10 mouse cellular contexts compared by ENCODE assay signal in the genomic region with DNA sequence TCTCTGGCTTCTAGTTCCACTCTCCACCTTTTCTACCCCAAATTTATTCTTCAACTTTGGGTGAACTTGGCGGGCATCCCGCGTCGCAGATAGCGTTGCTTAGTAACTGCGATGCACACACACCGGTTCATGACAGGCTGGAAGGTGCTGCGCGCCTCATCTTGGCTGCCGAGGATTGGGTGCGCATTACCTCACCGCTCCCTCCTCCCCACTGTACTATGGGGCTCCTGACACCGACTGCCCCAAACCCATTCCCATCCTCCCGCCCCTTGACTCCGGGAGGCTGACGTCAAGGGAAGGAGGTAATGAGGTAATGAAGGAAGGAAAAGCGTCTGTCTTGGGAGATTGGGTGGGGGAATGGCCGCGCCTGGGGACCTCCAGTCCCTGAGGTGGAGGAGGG. TPM values are rescaled to one million over a fixed set of nuclear protein-coding genes. Genes with fewer than 3 reads are reported as not detected.
DNase-seq lines count a peak whose midpoint lies in the region; ATAC-seq and TF ChIP-seq lines count a peak whose summit lies in the region.
"Had no signal": no experiment of that assay in that cellular context is flagged by ENCODE, and none has a peak within 500 bp of the region (broad histone marks: within the 10 kb centered on the region; RNA-seq: fewer than 3 reads in every experiment).

No protein-coding gene starts in this region.

- H3K9ac ChIP-seq in lung, embryonic 14.5 days: no peak overlapping the region
- H3K9ac ChIP-seq in forebrain, embryonic 11.5 days (ENCODE audit: low read length): no peak overlapping the region
- no peak overlapping the region for H3K9ac ChIP-seq in midbrain, embryonic 12.5 days (replicated peaks)
- H3K9ac ChIP-seq: limb, embryonic 15.5 days had no signal

- H3K27me3 ChIP-seq in lung, embryonic 14.5 days (ENCODE audit: insufficient read depth, low read length): peaks cover 85% of the 10 kb centered on the region
- peaks cover 77% of the 10 kb centered on the region for H3K27me3 ChIP-seq in forebrain, embryonic 11.5 days (ENCODE audit: control insufficient read depth, insufficient read depth, low read length)
- H3K27me3 ChIP-seq in midbrain, embryonic 12.5 days: peaks cover 98% of the 10 kb centered on the region

- no peaks in the 10 kb centered on the region for H3K36me3 ChIP-seq in lung, embryonic 14.5 days (ENCODE audit: insufficient read depth)
- no peaks in the 10 kb centered on the region for H3K36me3 ChIP-seq in forebrain, embryonic 11.5 days (ENCODE audit: control insufficient read depth, insufficient read depth, low read length)
- H3K36me3 ChIP-seq in midbrain, embryonic 12.5 days: no peaks in the 10 kb centered on the region
- H3K36me3 ChIP-seq: limb, embryonic 15.5 days had no signal

- no peaks in the 10 kb centered on the region for H3K4me1 ChIP-seq in lung, embryonic 14.5 days (ENCODE audit: insufficient read depth)
- no peaks in the 10 kb centered on the region; the same call in 1 of the 2 replicates for H3K4me1 ChIP-seq in forebrain, embryonic 11.5 days (replicated peaks; ENCODE audit: control insufficient read depth, insufficient read depth, low read length)
- 0 out of 2 replicates have a peak, but pooled peaks cover 11% of the 10 kb centered on the region for H3K4me1 ChIP-seq in midbrain, embryonic 12.5 days

- no peak for TF ChIP-seq CTCF in lung, embryonic 14.5 days (IDR thresholded peaks at IDR 0.05; ENCODE audit: low read depth)

- peak; percentile 73 for DNase-seq in lung, embryonic 14.5 days
- DNase-seq in lung, postnatal 10 days: no peak
- no peak for DNase-seq in forebrain, embryonic 11.5 days (ENCODE audit: low spot score)
- peak; percentile 58 for DNase-seq in heart, postnatal 25 days (ENCODE audit: low spot score)
- no peak for DNase-seq in cerebellum, postnatal 25 days
- no peak for DNase-seq in gastrocnemius, postnatal 10 days
- no peak for DNase-seq in left cerebral cortex, postnatal 25 days (ENCODE audit: low spot score in 2 of 2)

- no peak overlapping the region for H3K4me3 ChIP-seq in lung, embryonic 14.5 days (ENCODE audit: low read depth, low read length)
- H3K4me3 ChIP-seq in forebrain, embryonic 11.5 days (ENCODE audit: low read depth, low read length): no peak overlapping the region
- peak overlapping the region; percentile 6; the same call in 1 of the 2 replicates for H3K4me3 ChIP-seq in midbrain, embryonic 12.5 days
- H3K4me3 ChIP-seq: limb, embryonic 15.5 days had no signal

- H3K27ac ChIP-seq in lung, embryonic 14.5 days (ENCODE audit: low read depth): no peak overlapping the region
- H3K27ac ChIP-seq in forebrain, embryonic 11.5 days (ENCODE audit: low read depth, low read length): no peak overlapping the region
- no peak overlapping the region for H3K27ac ChIP-seq in midbrain, embryonic 12.5 days (replicated peaks)
- H3K27ac ChIP-seq: limb, embryonic 15.5 days had no signal

- H3K9me3 ChIP-seq in lung, embryonic 14.5 days (ENCODE audit: low read depth, low read length): no peaks in the 10 kb centered on the region
- no peaks in the 10 kb centered on the region for H3K9me3 ChIP-seq in forebrain, embryonic 11.5 days (ENCODE audit: control insufficient read depth, low read length)
- H3K9me3 ChIP-seq in midbrain, embryonic 12.5 days: no peaks in the 10 kb centered on the region
- H3K9me3 ChIP-seq: limb, embryonic 15.5 days had no signal

- intact Hi-C loops in heart, postnatal 25 days (cut with DNase I): no loop called here
- intact Hi-C loops in left cerebral cortex, postnatal 25 days (cut with DNase I): loop anchor here (10.0 kb wide), 1 partner anchor 951 kb away; no protein-coding TSS in a partner anchor

- ATAC-seq in lung, embryonic 14.5 days (ENCODE audit: insufficient read depth): peak; percentile 91
- ATAC-seq in forebrain, embryonic 11.5 days (replicated peaks; ENCODE audit: low FRiP score): 0 out of 2 replicates have a peak, but pooled peaks have one; percentile 45
- ATAC-seq in midbrain, embryonic 12.5 days (ENCODE audit: low FRiP score, low read depth): no peak

- WGBS in lung, embryonic 14.5 days: under 1% methylated on average over 19 of the region's 19 CpGs
- 1% methylated on average over 19 of the region's 19 CpGs for WGBS in forebrain, embryonic 11.5 days
- 1% methylated on average over 19 of the region's 19 CpGs for WGBS in midbrain, embryonic 12.5 days

- H3K4me2 ChIP-seq in lung, embryonic 14.5 days: peak overlapping the region; percentile 5; the same call in 1 of the 2 replicates
- H3K4me2 ChIP-seq in forebrain, embryonic 11.5 days (ENCODE audit: low read depth, low read length, severe bottlenecking): no peak overlapping the region
- no peak overlapping the region for H3K4me2 ChIP-seq in midbrain, embryonic 12.5 days (replicated peaks)
- H3K4me2 ChIP-seq: limb, embryonic 15.5 days had no signal

RNA-seq across cellular contexts. Expression of a gene that starts 8.0 kb away (rescaled TPM):
- 8.9 and 9.0 TPM in 2 replicates for polyA plus RNA-seq in lung, embryonic 14.5 days (2014; fragmentation: Nextera tagmentation; extraction: Ambion mirVana)
- polyA plus RNA-seq in forebrain, embryonic 11.5 days (2014; fragmentation: Nextera tagmentation; extraction: Ambion mirVana): 0.11 and 0.15 TPM in 2 replicates
- 1 to 10 TPM; 6.0 to 6.6 TPM for total RNA-seq in heart, postnatal 25 days (2021)
- 0.11 and 0.12 TPM in 2 replicates for polyA plus RNA-seq in midbrain, embryonic 12.5 days (2016; fragmentation: Nextera tagmentation; extraction: Ambion mirVana)
- total RNA-seq in gastrocnemius, postnatal 10 days (2021): under 1 TPM in 1 of 2 experiments, not detected in 1; 0.18 TPM
- total RNA-seq in left cerebral cortex, postnatal 25 days (2021): under 1 TPM; 0.30 to 0.32 TPM

RNA-seq across cellular contexts. Expression of a gene that starts 42.5 kb away (rescaled TPM):
- not detected in 2 replicates for polyA plus RNA-seq in lung, embryonic 14.5 days (2014; fragmentation: Nextera tagmentation; extraction: Ambion mirVana)
- polyA plus RNA-seq in forebrain, embryonic 11.5 days (2014; fragmentation: Nextera tagmentation; extraction: Ambion mirVana): not detected in 2 replicates
- total RNA-seq in heart, postnatal 25 days (2021): not detected
- polyA plus RNA-seq in midbrain, embryonic 12.5 days (2016; fragmentation: Nextera tagmentation; extraction: Ambion mirVana): not detected in 2 replicates
- total RNA-seq in gastrocnemius, postnatal 10 days (2021): not detected
- not detected for total RNA-seq in left cerebral cortex, postnatal 25 days (2021)
- polyA plus RNA-seq: limb, embryonic 15.5 days; small intestine, adult 2 months had no signal

Comparison
In these comparisons a context has a peak if more than half of its experiments do, and no peak if none do; other contexts are left out.
1. DNase-seq: peak in lung, embryonic 14.5 days (single experiment) and heart, postnatal 25 days (single experiment); none in lung, postnatal 10 days (single experiment), forebrain, embryonic 11.5 days (single experiment), cerebellum, postnatal 25 days (0 of 2), gastrocnemius, postnatal 10 days (single experiment) and left cerebral cortex, postnatal 25 days (0 of 2).
2. RNA of a gene that starts 8.0 kb away (total RNA-seq): 6.0 to 6.6 TPM in heart, postnatal 25 days; 0.30 to 0.32 TPM in left cerebral cortex, postnatal 25 days and 0.18 TPM in gastrocnemius, postnatal 10 days; every median in the first group is over 4 times any median in the second.